Mouse (Mus musculus) frontal cortex, postnatal 10 days (tissue): ENCODE results near the gene Mafk.
A peak's percentile ranks its signal among the peaks of the same experiment; 100 is the strongest.

Experiments used
- DNase-seq, 2 experiments: peaks; one replicate each; pipeline ENCODE4 v3.0.0; 2022; ENCODE audit warnings: low spot score in 2 of 2, mixed read lengths in 1 of 2

Gene Mafk

DNA sequence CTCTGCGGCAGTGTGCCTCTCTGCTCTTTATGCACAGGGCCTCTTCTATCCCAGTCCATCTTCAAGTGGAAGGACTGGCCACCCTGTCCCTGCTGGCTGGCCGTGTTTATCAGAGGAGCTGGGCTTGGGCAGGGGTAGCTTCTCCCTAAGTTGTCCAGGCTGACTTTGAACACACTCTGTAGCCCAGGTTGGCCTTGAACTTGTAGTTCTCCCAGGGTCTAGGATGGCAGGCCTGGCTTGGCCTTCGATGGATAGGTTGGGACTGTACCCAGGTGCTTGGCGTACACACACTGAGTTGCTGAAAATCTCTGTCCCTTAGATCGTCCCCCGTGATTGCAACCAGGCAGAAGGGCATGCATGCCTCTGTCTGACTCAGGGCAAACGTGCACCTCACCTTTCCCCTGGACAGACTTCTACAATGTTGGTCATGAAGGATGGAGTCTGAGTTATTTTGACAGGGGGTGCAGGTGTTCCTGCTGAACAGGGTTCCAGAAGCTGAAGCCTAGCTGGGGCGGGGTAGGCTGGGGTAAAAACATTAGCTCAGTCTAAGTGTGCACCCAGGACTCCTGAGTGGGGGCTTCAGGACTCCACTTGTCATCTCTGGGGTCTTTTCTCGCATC, 4.8 kb downstream of the Mafk start:
- no peak for DNase-seq

DNA sequence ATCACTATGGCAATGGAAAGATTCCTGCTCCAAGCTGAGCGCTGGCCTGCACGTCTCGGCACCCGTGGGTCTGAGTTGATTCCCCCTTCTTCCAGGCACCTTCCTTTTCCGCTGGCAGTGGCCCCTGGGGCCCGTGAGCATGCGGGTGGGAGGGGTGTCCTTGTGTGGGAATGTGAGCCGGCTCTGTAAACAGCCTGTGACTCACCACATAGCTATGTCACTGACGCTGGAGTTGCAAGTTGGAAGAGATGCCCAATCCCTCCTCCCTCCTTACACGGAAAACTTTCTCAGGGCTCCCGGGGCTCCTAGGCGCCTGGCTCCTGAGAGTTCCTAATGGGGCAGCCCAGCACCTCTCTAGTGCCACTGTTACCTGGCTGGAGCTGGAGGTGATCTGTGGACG, 5.6 kb downstream of the Mafk start:
- DNase-seq, result peak; percentile 49 to 63

GRCm38 (mm10) chr5:139797473-139798167, 6.3 kb downstream of the Mafk start:
- peak; percentile 82 to 86 for DNase-seq

GRCm38 (mm10) chr5:139798168-139798900, 7.0 kb downstream of the Mafk start:
- no peak for DNase-seq

GRCm38 (mm10) chr5:139799041-139799440, 7.7 kb downstream of the Mafk start:
- DNase-seq, result no peak

DNA sequence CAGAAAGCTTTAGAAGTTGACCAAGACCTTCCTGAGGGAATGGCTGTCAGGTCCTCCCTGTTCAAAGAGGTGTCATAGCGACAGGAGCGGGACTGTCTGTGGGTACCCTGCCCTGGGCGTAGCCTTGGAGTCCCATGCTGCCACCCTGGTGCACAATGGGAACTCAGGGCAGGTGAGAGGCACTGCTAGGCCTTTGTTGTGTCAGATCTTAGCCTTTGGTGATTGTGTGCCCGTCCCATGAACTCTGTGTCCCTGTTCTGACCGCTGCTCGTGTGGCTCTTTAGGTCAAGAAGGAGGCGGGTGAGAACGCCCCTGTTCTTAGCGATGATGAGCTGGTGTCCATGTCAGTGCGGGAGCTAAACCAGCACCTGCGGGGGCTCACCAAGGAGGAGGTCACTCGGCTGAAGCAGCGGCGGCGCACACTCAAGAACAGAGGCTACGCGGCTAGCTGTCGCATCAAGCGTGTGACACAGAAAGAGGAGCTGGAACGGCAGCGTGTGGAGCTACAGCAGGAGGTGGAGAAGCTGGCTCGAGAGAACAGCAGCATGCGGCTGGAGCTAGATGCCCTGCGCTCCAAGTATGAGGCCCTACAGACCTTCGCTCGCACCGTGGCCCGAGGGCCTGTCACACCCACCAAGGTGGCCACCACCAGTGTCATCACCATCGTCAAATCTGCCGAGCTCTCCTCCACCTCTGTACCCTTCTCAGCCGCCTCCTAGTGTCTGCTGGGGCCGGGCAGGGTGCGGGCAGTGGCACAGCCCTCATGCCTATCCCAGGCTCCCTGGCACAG, 8.7 kb downstream of the Mafk start:
- DNase-seq, result no peak

DNA sequence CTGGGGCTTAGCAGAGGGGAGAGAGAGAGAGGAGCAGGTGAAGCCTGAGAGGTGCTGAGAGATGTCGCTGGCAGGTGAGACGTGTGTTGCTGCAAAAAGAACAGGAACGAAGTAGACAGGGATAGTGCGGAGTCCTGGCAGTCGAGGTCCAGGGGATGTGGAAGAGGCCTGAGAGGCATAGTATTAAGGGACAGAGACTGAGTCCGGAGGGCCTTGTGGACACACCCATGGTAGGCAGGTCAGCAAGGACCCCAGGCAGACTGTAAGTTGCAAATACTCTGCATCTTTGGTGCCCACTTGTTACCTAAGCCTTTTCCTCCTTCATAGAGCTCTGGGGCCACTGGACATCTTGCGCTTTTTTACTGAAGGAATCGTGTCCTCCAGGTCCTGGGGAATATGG, 9.9 kb downstream of the Mafk start:
- no peak for DNase-seq

DNA sequence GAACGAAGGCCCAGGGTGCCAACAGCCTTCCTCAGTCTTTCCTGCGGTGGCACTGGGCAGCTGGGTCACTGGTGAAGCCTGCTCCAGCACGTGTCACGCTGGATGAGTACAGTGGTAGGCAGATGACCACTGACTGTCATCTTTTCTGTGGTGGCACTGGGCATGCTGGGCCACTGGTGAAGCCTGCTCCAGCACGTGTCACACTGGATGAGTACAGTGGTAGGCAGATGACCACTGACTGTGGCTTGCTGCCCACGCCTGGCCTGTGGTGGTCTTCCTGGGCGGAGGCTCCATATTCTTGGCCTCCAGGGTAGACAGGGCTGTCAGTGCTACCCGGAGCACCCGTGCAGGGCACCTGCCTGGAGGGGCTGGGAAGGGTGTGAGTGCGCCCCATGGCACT, 10.6 kb downstream of the Mafk start:
- no peak for DNase-seq

DNA sequence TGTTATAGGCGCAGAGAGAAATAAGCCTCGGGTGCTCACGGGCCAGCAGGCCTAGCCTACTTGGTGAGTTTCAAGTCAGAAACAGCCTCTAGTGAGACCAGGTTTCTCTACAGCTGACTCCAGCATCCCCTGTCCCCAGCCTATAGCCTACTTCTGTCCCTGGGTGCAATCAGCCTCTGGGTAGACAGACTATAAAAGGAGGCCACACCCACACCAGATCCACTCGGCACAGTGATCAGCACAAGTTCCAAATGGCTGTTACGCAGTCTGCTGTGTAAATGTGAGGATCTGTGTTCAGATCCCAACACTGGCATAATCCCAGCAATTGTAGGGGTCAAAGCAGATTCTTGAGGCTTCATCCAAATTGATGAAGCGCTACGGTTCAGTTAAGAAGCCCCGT, 11.9 kb downstream of the Mafk start:
- no peak for DNase-seq

- DNase-seq, result no peak
Measured at GRCm38 (mm10) chr5:139803601-139804102, 12.3 kb downstream of the Mafk start.

- no peak for DNase-seq
Measured at GRCm38 (mm10) chr5:139804107-139804551, 12.8 kb downstream of the Mafk start.

GRCm38 (mm10) chr5:139804573-139805111, 13.3 kb downstream of the Mafk start:
- no peak for DNase-seq

GRCm38 (mm10) chr5:139805924-139806323, 14.6 kb downstream of the Mafk start:
- no peak for DNase-seq

- no peak for DNase-seq
Measured at GRCm38 (mm10) chr5:139809397-139809796, 18.1 kb downstream of the Mafk start.

GRCm38 (mm10) chr5:139811677-139812397, 20.5 kb downstream of the Mafk start:
- DNase-seq, result no peak

GRCm38 (mm10) chr5:139812398-139813125, 21.2 kb downstream of the Mafk start:
- DNase-seq, result no peak

- no peak for DNase-seq
Measured at GRCm38 (mm10) chr5:139813126-139813490, 21.8 kb downstream of the Mafk start.

GRCm38 (mm10) chr5:139813963-139814381, 22.7 kb downstream of the Mafk start:
- no peak for DNase-seq

DNA sequence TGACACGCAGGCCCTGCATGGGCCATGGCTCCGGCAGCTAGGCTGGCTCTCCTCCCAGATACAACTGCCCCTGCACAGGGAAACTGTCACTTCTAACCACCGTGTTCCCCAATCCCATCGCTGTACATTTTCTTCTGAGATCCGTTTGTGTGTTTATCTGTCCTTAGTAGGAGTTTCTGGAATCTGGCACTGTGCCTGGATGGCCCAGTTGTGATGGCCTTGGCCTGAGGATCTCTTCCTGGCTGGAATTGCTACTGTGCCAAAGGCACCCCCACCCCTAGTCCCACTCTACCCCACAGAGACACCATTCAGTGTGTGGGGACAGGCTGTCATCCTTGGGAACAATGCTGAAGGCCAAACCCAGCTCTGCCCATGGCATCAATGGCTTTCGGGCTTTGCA, 24.7 kb downstream of the Mafk start:
- DNase-seq, result no peak

- no peak for DNase-seq
Measured at GRCm38 (mm10) chr5:139816445-139816844, 25.1 kb downstream of the Mafk start.
